Mouse (Mus musculus) granulocyte monocyte progenitor cell, adult 5-6 weeks (primary cell): Measurements from ENCODE around the gene Gm9936. TPM values are rescaled to one million over a fixed set of nuclear protein-coding genes. Genes with fewer than 3 reads are reported as not detected.
"Not testable (repeated sequence)": the region's sequence is repeated elsewhere in the genome, so short reads cannot be mapped to it uniquely, and the experiment has no call there.

Experiments
- ATAC-seq: replicated peaks from 2 replicates; pipeline ENCODE4 v1.8.0; 2016; ENCODE audit warnings: mild to moderate bottlenecking, moderate TSS enrichment, inconsistent platforms; ENCODE audit not compliant: poor library complexity, severe bottlenecking
- total RNA-seq, 2 experiments: library from RNA; stranded (forward) in 1 of 2; stranded (reverse) in 1 of 2; fragments of 200-712, 200-1000 nt in 1 of 2; fragments of >200 nt in 1 of 2; fragmentation: Nextera tagmentation in 1 of 2; gene quantifications; 2 replicates each; pipeline ENCODE4 v1.2.3; 2014 to 2017

The Gm9936 gene
- total RNA-seq, 2 experiments from 2014 or later: not detected

- not testable (repeated sequence) for ATAC-seq
These were observed 16.3 kb downstream of the Gm9936 start for GRCm38 (mm10) chr5:114842155-114842554.

DNA sequence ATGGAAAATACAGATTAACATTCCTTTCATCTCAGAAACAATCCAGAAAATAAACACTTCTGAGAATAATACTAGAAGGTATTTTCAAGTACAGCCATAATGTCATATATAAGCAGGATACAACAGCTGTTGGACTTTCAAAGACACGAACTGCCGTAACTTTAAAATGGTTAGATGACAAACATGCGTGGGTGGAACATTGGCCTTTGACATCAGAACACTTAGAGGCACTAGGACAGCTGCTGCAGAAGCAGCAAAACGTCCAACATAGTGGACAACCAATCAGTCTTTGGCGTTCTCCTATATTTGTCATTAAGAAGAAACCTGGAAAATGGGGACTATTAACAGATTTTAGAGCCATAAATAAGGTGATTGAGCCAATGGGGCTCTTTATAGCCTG is 18.0 kb downstream of the Gm9936 start:
- not testable (repeated sequence) for ATAC-seq

GRCm38 (mm10) chr5:114836886-114837285 is 21.6 kb downstream of the Gm9936 start:
- no peak for ATAC-seq

GRCm38 (mm10) chr5:114829740-114830139 is 28.7 kb downstream of the Gm9936 start:
- ATAC-seq: no peak

DNA sequence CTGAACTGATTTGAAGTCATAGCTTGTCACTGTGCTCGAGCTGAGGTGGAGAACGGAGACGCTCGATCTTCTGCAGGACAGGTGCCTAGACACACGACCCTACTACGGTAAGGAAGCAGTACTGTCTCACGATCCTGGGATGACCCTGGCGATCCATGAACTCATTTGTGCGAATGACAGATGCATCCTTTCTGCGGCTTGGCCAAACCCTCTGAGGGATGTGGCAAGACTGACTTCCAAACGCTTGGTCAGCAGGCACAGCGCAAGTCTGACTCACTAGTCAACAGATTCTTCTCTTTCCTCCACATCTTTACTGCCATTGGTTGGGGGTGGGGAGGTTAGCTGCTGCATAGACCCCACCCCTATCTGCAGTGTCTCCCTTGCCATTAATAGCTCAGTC is 31.1 kb downstream of the Gm9936 start:
- peak; percentile 74 for ATAC-seq

DNA sequence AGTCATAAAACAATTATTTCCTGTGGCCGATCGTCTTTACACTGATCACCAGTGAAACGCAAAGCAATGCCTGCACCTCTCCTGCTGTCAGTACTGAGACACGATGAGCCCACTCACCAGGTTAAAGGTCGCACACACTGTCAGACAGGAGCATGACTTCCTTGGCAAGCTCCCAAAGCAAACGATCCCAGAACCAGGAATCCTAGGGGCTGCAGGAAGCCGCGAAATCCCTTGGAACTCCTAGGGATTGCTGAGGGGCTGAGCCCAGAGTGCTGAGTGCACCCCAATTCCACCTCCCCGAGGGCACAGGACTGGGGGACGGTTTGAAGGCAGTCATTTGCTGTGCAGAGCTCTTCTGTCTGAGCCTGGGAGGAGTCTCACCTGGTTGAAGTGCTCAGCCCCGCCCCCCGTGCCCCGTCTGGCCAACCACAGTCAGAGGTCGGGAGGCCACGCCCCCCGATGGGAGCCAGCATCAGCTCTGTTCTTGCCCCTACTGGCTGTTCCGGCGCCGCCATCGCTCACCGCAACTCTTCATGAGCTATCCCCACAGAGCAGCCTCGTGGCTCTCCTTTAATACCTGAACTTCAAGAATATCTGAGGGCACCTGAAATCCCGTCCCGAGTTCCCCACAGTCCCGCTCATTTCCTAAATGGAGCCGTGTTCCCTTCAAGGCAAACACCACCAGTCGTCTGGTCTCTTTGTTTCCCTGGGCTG is 32.3 kb downstream of the Gm9936 start:
- ATAC-seq: peak; percentile 79

DNA sequence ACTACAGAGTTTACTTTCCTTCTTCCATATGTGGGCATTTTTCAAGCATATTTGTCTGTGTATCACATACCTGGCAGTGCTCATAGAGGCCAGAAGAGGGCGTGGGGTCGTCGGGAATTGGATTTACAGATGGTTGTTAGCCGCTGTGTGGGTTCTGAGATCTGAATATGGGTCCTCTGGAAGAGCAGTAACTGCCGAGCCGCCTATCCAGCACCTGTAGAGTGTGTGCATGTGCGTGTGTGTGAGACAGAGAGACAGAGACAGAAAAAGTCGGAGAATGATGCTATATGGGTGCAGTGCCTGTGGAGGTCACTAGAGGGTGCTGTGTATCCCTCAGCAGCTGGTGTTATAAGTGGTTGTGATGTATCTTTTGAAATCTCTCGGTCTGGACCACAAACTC is 34.3 kb downstream of the Gm9936 start:
- peak; percentile 59 for ATAC-seq

- peak; percentile 47 for ATAC-seq
These were observed 35.4 kb downstream of the Gm9936 start, which contains the start of gene 1500011B03Rik for GRCm38 (mm10) chr5:114822796-114823688. Gene 1500011B03Rik (minus strand): TSS chr5:114823468.

- ATAC-seq: no peak
These were observed 40.4 kb downstream of the Gm9936 start for GRCm38 (mm10) chr5:114818124-114818523.

DNA sequence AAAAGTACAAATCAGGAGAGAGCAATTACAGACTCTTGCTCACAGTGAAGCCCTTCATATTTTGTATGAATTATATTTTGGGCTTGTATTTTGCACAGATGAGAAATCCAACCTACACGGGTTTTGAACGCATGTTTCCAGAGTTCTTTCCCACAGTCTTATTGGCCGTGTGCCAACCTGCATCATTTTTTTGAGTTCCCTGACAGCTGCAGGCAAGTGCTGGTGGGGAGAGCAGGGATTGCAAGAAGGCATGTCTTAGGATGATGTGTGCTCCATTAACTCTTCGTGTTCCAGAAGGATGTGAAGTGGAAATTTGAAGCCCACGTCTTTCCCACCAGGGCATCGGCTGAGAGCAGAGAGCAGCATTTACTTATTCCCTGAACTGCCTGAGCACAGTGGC is 41.9 kb downstream of the Gm9936 start:
- no peak for ATAC-seq

DNA sequence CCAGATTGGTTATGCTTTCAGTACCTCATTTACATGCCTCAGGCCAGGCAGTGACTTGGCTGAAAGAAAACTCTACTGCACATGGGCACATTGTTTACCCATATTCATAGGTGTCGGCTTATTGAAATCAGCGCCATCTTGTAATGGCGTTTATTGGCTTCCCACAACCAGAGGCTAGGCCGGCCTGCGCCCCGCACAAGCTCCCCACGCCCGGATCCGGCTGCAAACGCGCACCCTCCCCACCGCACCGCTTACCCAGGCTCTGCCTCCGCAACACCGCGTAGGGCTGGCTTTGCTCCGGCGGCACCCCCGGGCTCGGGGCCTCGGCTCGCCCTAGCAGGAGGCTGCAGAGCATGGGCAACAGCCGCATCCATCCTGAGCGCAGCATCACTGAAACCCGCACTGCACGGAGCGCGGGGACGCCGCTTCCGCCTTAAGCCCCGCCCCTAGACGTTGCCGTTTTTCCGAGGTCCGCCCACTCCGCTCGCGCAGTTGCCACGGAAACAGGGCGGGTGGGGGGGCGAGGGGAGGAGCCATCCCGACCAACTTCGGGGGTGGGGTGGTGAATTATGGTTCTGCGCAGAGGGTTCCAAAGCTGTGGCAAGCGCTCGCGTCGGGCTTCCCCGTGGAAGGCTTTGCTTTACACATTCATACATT is 44.8 kb downstream of the Gm9936 start:
- peak; percentile 85 for ATAC-seq

DNA sequence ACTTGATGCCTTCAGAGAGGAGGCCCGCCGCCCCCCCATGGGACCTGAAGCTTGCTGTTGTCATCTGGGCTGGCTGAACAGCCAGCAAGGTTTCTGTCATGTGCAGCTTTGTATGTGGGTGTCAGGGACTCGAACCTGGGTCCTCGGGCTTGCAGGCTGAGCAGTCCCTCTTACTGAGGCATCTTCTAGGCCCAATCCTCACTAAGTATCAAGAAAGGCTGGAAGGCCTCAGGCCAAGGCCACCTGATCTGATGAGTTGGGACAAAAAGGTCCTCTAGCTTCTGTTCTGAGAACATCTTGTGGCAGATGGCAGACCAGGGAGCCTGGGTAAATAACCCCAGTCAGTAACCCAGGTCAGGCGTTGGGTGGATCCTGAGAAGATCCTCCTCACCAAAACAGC is 48.7 kb downstream of the Gm9936 start:
- no peak for ATAC-seq

DNA sequence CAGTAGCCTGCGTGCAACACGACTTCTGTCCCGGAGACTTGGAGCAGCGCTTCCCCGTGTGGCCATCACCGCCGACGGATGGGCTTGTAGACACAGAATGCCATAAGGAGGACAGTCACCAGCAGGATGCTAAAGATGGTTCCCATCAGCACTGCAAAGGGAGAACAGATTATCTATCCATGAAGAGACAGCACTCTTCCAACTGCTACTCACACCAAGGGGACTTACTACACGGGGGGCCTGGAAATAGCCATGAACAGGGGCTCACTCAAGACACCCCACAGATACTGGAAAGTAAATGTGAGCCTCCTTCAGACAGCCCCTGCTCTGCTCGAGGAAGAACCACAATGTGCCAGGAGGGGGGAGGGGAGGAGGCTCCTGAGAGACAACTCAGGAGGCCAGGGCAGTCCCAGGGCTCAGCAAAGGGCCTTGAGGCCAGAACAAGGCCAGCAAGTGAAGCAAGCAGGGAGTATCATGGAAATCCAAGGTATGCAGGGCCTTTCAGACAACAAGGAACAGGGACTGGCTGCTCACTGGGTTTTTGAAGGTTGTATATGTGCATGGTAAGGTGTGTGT is 49.2 kb downstream of the Gm9936 start:
- no peak for ATAC-seq

- no peak for ATAC-seq
These were observed 50.1 kb downstream of the Gm9936 start for GRCm38 (mm10) chr5:114808385-114808784.

DNA sequence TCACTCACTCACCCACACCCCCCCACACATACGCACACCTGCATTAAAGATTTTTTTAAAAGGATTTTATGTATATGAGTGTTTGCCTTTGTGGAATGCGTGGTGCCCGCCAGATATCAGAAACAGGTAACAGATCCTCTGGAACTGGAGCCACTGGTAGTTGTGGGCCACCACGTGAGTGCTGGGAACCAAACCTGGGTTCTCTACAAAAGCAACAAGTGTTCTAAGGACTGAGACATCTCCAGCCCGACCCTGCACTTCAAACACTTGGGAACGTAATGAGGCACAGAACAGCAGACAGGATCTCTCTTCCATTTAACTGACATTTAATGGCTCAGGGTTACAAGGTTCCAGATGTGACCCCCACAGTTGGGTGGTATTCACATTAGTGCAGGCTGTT is 50.6 kb downstream of the Gm9936 start:
- no peak for ATAC-seq

GRCm38 (mm10) chr5:114807468-114807867 is 51.0 kb downstream of the Gm9936 start:
- no peak; the same call in 1 of the 2 replicates for ATAC-seq

- no peak for ATAC-seq
These were observed 51.4 kb downstream of the Gm9936 start for GRCm38 (mm10) chr5:114807063-114807462.

DNA sequence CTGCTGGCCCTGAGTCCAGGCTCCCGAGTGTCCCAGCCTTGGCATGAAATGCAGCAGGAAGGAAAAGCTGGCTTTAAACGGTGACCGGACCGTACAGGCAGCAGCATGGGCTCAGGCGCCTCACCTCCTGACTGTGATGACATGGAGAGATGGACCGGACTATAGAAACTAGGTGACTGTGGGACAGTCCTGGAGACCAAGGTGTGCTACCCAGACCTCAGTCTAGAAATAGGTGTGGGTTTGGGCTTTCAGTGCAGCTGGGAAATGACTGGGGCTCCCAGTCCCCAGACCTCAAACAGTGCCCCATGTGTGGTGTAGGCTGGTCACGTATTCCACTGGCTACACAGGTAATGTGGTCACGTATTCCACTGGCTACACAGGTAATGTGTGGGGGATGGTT is 51.8 kb downstream of the Gm9936 start:
- ATAC-seq: no peak
